Comparison of ENCODE assay signal across 21 mouse cellular contexts in the genomic region with DNA sequence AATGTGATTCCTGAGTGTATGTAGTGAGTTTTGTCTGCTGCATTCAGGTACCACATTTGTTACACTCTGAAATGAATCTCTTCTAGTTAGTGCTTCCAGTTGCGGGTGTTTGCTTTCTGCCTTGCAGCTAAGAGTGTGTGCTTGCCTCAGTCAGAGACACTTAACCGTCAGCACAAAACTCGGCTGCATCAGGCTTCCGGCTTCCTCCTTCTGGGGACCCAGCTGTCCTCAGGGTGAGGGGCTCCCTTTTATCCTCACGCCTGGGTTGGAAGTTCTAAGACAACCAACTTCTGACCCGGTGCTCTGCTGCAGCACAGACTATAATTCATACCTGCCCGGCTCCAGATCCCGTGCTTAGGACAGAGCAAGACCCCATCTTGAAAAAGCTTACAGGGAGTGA.
"Had no signal": no experiment of that assay in that cellular context is flagged by ENCODE, and none has a peak within 500 bp of the region (broad histone marks: within the 10 kb centered on the region; RNA-seq: fewer than 3 reads in every experiment).

No protein-coding gene starts in this region.

- H3K9me3 ChIP-seq: heart, embryonic 13.5 days; heart, embryonic 15.5 days; hindbrain, embryonic 12.5 days; intestine, embryonic 15.5 days; limb, embryonic 13.5 days; limb, embryonic 15.5 days had no signal

- H3K36me3 ChIP-seq: heart, embryonic 13.5 days; heart, embryonic 15.5 days; hindbrain, embryonic 12.5 days; intestine, embryonic 15.5 days; limb, embryonic 13.5 days; limb, embryonic 15.5 days had no signal

- H3K4me3 ChIP-seq: heart, adult 2 months; heart, embryonic 13.5 days; heart, embryonic 15.5 days; hindbrain, embryonic 12.5 days; intestine, embryonic 15.5 days; layer of hippocampus, adult 2 months; left cerebral cortex, adult 2 months; limb, embryonic 13.5 days; limb, embryonic 15.5 days had no signal

- H3K4me1 ChIP-seq: hindbrain, embryonic 12.5 days; intestine, embryonic 15.5 days had no signal

- DNase-seq: gastrocnemius, postnatal 14 days; gastrocnemius, postnatal 36 days; heart, adult 11 months; heart, adult 2 months; heart, postnatal 14 days; heart, postnatal 36 days; kidney, adult 18-20 months; kidney, adult 8-10 months; kidney, postnatal 10 days; kidney, postnatal 25 days; kidney, postnatal 4 days; left cerebral cortex, postnatal 4 days had no signal

- H3K27ac ChIP-seq: heart, adult 2 months; heart, embryonic 13.5 days; heart, embryonic 15.5 days; hindbrain, embryonic 12.5 days; hindbrain, embryonic 14.5 days; intestine, embryonic 15.5 days; layer of hippocampus, adult 2 months; left cerebral cortex, adult 2 months; limb, embryonic 13.5 days; limb, embryonic 15.5 days had no signal

- H3K27me3 ChIP-seq: hindbrain, embryonic 12.5 days; intestine, embryonic 15.5 days; limb, embryonic 13.5 days; limb, embryonic 15.5 days had no signal
